Mouse (Mus musculus): ENCODE results near the gene Bicc1. TPM values are rescaled to one million over a fixed set of nuclear protein-coding genes. Genes with fewer than 3 reads are reported as not detected.
"Not testable (repeated sequence)": the region's sequence is repeated elsewhere in the genome, so short reads cannot be mapped to it uniquely, and the experiment has no call there.

The Bicc1 gene
- total RNA-seq, 2 experiments from 2014 or later: 3.7 to 4.7 TPM

DNA sequence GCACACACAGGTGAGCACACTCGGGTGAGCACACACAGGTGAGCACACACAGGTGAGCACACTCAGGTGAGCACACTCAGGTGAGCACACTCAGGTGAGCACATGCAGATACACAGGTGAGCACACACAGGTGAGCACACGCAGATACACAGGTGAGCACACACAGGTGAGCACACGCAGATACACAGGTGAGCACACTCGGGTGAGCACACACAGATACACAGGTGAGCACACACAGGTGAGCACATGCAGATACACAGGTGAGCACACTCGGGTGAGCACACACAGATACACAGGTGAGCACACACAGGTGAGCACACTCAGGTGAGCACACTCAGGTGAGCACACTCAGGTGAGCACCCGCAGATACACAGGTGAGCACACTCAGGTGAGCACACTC is 199.1 kb downstream of the Bicc1 start:
- not testable (repeated sequence) for DNase-seq (ENCODE audit: extremely low spot score in 1 of 2, low spot score in 1 of 2)

DNA sequence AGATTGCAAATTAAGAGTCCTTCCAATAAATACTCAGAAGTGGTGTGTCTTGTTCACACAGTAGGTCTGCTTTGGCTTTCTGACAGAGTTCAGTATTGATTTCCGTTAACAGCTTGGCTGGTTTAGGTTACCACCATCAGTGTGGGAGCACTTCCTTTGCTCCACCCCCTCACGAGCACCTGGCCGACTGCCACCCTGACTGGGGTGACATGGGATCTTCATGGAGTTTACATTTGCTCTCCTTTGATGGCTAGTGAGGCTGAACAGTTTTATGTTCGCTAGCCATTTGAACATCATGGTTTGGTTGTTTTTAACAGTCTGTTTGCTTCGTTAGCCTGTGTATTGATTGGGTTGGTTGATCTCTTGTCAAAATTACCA is 206.7 kb downstream of the Bicc1 start:
- no peak for DNase-seq (ENCODE audit: extremely low spot score in 1 of 2, low spot score in 1 of 2)

DNA sequence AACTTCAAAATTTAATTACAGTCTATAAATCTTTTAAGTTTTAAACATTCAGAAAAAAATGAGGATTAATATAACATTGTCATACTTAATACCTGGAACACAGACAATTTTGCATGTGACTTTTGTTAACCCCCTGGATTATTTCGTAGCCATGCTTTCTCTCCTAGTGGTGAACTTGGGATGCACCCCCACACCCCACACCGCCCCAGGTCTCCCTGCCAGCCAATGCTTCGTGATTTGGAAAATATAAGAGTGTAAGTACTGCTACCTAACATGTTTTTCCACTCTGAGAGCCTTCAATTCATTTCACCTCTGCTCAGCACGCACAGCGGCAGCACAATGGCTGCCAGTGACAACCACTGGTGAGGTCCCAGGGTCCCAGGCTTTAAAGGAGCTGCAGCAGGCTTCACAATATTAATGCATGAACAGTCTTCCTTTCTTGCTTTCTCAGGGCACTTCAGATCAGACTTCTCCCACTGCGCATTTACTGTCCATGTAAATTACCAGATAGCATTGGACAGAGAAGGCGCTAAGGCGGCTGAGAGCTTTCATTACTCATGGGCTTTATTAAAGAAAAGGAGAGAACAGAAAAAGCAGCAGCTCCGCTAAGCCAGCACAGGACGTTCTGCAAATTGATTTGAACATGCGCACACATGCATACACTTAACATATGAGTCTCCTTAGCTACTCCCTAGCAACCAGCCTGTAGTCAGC is 207.3 kb downstream of the Bicc1 start:
- no peak for DNase-seq (ENCODE audit: extremely low spot score in 1 of 2, low spot score in 1 of 2)

DNA sequence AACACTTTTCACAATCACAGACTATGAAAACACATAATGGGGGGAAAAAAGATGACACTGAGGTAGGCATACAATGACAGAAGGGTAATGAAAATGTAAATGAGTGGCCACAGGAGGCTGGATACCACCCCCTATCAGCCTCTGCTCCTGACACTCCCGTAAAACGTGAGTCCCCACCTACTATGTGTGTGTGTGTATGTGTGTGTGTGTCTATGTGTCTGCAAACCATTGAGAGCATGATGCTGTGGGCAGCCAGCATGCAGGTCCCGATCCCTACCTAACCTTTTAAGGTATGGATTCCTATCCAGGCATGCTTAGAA is 209.4 kb downstream of the Bicc1 start:
- no peak for DNase-seq (ENCODE audit: extremely low spot score in 1 of 2, low spot score in 1 of 2)

DNA sequence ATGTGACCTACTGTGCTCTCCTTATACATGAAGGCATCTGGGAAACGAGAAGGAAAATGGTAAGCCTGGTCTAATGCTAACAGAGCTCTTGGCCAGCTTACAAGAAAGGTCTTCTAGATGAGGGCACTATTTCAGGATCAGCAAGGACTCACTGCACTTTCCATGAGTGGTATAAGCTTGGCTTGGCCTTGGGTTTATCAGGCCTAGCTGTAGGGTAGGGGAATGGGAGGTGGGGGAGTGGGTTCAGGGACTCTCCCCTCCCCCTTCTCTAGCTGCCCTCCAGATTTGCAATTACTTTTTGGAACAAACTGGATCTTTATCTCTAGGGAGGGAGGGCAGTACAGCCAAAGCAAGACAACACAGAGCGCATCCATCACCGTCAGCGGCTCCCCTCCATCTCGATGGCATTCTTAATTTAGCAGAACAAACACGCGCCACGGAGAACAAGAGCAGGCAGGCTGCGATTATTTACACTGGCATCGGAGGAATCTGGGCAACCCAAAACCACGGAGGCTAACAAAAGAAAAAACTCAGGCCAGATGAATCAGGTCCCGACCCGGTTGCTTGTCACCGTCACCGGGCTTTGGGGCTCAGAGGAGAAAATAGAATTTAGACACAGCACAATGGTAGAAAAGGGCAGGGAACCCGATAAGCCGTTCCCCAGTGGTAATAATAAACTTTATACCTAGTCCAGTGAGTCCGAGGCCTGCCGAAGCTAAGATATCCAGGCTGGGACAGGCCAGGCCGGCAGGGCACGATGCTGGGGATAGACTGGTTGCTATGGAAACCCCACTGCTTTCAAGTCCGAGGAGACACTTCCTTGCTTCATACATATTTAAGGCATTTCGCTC is 210.0 kb downstream of the Bicc1 start:
- peak in 1 of 2 experiments; percentile 18 for DNase-seq (ENCODE audit: extremely low spot score in 1 of 2, low spot score in 1 of 2)

DNA sequence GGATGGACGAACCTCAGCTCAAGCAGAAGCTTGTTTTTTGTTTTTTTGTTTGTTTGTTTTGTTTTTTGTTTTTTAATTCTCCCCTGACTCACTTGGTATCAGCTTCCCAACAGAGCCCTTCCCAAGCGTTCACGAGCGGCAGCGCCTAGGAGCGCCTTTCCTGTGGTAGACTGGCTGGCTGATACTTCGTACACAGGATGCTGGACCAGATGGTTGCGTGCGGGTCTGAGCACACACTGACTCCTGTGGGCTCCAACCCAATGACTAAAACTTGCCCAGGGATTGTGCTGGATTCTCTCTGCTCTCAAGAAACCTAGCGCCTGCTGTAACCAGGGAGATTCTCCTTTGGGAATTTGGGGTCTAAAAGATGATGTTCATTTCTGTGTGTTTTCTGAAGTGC is 211.2 kb downstream of the Bicc1 start:
- DNase-seq (ENCODE audit: extremely low spot score in 1 of 2, low spot score in 1 of 2): no peak

DNA sequence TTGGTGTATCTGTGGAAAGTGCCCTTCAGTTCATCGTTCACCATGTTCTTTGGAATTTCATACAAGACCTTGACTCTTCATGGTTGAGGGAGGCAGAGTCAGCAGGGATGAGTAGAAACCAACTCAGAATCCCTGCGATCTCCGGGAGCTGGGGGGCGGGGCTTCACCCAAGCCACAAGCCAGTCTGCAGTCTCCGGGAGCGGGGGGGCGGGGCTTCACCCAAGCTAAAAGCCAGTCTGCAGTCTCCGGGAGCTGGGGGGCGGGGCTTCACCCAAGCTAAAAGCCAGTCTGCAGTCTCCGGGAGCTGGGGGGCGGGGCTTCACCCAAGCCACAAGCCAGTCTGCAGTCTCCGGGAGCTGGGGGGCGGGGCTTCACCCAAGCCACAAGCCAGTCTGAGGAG is 213.4 kb downstream of the Bicc1 start:
- DNase-seq (ENCODE audit: extremely low spot score in 1 of 2, low spot score in 1 of 2): not testable (repeated sequence)

DNA sequence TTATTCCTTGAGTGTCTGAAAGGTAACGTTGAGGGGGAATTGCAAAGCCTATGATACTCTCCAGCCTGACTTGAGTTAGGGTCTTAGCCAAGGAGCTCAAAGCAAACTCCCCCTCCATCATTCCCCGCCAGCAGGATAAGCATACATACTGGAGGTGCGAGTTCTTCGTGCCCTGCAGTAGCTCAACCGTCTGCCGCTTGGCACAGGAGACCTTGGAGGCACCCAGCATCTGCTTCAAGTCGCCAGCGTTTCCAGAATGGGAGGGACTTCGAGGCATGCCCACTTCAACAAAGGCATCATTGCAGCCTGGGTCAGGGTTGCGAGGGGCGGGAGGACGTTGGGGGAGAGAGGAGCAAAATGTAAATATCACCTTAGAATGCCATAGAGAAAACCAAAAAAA is 214.4 kb downstream of the Bicc1 start:
- DNase-seq (ENCODE audit: extremely low spot score in 1 of 2, low spot score in 1 of 2): no peak

DNA sequence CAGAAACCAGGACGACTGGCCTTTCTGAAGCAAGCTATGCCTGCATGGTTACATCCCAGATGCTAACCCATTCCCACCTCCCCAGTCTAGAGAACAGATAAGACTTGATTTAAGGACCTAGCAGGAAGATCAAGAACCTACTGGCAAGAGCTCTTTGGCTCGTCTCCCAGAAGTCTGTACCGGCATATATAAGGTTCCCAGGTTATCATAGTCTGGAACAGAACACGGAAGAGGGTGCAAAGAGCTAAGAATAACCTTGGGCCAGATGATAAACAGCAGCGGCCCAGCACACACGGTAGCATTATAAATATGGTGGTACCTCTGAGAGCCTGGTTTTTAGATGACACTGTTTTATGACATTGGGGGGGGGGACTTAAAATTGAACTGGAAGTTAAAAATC is 217.9 kb downstream of the Bicc1 start:
- no peak for DNase-seq (ENCODE audit: extremely low spot score in 1 of 2, low spot score in 1 of 2)

DNA sequence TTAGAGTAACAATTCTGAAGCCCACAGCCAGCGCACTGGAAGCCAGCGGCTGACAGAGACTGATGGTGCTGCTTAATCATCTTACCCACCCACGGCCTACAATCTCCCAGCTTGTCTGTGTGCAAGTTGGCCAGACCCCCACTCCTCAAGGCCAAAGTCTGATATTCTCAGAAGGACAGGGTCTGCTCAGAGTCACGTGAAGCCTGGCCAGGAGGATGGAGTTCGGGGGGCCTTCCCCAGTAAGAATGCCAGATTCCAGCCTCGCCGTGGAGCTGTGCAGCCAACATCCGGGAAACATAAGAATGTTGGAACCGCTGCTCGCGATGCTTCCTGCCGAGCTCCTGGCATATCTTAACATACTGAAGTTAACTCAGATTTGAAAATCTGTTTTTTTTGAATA is 219.7 kb downstream of the Bicc1 start:
- no peak for DNase-seq (ENCODE audit: extremely low spot score in 1 of 2, low spot score in 1 of 2)

DNA sequence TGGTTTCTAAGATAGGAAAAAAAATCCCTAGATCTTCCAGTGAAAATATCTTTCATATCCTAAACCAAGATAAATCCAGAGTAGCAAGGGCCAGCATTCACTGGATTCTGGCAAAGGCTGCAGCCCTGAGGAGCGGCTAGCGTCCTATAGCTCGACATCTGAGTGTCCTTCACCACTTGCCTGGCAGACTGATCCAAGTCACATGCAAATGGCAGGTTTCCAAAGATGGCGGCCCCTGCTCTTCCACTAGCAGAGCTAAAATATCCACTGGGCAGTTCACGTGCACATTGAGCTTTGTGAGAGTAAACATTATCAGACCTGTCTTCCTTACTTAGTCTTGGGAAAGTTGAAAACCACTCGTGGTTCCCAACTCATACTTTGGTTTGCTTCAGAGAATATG is 222.1 kb downstream of the Bicc1 start:
- DNase-seq (ENCODE audit: extremely low spot score in 1 of 2, low spot score in 1 of 2): no peak

DNA sequence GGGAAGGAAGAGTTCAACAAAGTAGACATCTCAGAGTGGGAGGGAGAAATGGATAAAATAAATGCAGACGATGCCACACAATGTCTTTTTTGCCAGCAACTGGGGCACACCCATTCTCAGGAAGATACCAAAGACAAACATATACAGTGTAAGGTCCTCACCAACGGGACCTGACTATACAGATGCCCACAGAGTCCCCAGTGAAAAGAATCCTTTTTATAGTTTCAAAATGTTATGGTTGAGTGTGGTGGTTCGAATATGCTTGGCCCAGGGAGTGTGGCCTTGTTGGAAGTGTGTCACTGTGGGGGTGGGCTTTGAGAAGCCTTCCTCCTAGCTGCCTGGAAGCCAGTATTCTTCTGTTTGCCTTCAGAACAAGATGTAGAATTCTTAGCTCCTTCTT is 223.5 kb downstream of the Bicc1 start:
- no peak for DNase-seq (ENCODE audit: extremely low spot score in 1 of 2, low spot score in 1 of 2)

DNA sequence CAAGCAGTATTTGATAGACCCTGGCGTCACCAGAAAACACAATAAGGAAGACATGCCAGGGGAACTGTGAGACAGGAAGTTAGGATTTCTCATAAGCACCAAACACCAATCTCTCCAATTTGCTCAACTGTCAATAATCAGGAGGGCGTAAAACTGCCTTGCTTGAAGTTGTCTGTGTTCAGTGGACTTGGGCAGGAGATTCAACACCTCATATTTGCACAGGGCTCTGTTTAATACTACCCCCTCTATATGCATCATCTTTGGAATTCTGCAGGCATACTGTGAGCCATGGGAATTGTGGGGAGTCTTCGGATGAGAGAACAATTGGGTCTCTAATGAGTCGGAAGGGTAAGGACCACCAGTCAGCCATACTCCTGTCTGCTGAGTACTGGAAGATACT is 233.4 kb downstream of the Bicc1 start:
- no peak for DNase-seq (ENCODE audit: extremely low spot score in 1 of 2, low spot score in 1 of 2)

DNA sequence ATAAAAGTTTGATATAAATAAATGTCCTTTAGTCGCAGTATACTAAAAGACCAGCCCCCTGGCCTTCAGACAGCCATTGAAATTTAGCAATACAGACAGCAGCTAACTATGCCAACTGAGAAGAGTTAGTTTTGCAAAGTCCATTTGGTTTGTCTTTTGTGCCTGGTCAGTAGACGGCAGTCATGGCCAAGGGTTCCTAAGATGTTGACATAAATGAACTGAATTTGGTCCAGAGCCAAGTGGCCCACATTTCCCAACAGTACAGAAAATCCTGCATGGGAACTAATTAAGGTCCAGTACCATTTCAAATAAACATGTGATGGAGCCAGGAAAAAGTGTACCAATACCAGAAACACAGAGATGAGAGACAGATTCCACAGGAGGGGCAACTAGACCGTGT is 235.2 kb downstream of the Bicc1 start:
- no peak for DNase-seq (ENCODE audit: extremely low spot score in 1 of 2, low spot score in 1 of 2)

DNA sequence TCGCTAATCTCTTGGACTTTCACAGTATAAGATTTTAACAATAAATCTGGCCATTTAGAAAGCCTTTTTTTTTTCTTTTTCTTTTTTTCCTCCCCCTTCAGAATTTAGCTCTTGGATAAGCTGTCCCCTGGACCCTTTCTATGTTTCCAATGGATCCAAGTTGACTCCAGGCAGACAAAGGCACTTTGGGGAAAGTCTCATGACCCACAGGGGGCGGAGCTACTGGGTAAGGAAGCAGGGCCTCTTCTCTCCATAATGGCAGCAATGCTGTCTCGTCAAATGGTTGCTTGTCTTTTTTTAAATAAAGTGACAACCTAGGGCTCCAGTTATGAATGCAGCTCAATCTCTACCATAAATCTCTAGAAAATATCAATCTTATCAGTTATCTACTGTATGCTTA is 235.6 kb downstream of the Bicc1 start:
- no peak for DNase-seq (ENCODE audit: extremely low spot score in 1 of 2, low spot score in 1 of 2)

DNA sequence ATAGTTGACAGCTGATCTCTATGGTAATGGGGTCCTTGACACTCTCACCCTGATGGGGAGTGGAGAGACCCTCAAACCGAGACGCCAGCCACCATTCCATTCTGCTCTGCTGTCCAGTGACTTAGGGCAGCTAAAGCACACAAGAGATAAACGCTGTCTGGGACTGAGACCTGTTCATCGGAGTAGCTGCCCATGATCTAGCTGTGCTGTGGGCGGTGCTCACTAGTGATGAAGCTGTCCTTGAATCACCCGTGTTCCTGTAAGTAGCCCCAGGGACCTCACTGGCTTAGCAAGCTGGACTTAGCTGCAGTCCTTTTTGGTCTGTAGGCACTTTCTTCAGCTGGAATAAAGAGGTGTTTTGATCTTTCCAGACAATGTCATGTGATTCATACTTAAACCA is 238.0 kb downstream of the Bicc1 start:
- DNase-seq (ENCODE audit: extremely low spot score in 1 of 2, low spot score in 1 of 2): no peak

DNA sequence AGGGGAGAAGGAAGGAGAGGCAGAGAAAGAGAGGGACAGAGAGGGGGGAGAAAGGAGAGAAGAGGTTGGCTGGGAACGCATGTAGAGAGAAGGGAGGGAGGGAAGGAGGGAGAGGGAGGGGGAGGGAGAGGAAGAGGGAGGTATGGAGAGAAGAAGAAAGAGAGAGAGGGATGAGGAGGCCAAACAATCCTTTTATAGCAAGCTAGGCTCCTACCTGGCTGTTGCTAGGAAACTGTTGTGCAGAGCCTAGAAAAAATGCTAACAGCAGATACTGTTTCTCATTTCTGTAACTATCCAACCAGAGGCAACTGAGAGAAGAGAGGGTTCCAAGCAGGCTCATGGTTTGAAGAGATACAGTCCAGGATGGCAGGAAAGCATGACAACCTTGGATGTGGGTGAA is 239.6 kb downstream of the Bicc1 start:
- DNase-seq (ENCODE audit: extremely low spot score in 1 of 2, low spot score in 1 of 2): no peak

DNA sequence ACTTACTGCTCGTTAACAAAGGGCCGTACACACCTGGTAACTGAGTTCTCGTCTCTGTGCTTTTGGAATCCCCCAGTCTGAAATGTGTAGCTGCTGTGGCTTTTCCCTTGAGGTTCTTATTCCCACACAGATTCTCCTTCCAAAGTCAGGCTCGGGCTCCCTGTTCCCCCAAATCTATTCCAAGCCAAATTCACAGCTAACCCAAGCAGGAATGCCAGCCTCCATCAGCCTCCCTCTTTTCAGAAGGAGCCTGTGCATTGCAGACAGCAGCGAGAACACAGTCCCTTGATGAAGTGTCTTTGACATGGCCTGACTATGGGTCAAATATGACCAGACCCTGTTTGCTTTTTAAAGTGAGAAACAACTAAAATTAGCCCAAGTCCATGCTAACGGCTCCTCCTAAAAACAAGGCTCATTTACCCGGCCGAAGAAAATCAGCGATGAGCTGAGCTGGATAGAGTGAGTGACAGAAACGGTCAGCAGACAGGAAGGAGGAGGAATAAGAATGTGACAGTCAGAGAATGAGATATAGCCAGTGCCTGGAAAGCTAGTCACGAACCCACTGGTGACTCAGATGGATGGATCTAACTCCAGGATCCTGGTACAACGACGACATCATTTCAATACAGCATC is 240.4 kb downstream of the Bicc1 start:
- DNase-seq (ENCODE audit: extremely low spot score in 1 of 2, low spot score in 1 of 2): no peak

DNA sequence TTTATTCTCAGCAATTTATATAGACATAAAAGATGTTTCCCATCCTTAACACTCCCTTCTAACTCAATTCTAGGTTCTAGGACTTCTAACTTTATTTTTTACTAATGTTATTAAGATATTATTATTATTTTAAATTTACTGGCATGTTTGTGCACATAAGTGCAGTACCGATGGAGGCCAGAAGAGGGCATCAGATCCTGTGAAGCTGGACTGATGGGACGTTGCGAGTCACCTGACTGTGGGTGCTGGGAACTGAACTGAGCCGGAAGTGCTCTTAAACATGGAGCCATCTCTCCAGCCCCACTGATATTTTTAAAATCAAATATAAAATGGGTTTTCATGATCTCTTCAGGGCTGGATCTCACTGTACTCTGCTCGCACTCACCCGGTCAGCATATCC is 242.8 kb downstream of the Bicc1 start:
- no peak for DNase-seq (ENCODE audit: extremely low spot score in 1 of 2, low spot score in 1 of 2)

DNA sequence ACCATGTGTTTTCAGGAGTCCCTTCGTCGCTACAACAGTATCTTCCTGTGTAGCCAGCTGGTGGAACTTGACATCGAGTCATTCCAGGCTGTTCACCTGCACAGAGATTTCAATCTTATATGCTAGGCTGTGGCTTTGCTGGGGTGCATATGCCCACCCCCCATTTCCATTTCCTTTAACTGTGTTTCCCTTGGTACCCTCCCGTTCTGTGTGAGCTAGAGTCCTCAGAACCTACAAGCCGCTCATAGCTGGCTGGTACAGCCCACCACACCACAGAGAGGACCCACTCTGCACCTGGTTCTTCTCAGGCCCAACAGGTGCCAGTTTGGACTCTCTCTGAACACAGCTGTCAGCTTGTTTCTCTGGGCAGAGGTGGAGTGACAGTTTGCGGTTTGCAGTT is 244.4 kb downstream of the Bicc1 start:
- DNase-seq (ENCODE audit: extremely low spot score in 1 of 2, low spot score in 1 of 2): no peak

DNA sequence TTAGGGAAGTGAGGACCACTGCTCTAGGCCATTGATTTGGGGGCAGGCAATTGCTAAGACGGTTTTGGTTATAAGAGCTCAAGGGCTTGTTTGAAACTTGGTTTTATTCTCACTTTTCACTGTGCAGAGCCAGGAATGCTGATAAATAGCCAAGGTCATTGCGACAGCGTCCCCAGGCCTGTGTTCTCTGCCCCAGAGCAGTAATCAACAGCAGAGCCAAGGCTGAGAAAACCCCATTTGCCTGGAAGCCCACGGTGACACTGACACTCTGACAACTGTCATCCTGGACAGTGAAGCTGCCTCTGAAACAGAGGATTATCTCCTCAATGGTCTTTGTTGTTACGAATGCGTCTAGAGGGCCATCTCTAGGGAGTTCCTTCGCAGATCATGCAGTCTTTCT is 255.6 kb downstream of the Bicc1 start:
- DNase-seq (ENCODE audit: extremely low spot score in 1 of 2, low spot score in 1 of 2): no peak

All from layer of hippocampus, postnatal 25 days (tissue).